Mouse (Mus musculus): ENCODE measurements around the gene Timm13. TPM values are rescaled to one million over a fixed set of nuclear protein-coding genes. Genes with fewer than 3 reads are reported as not detected.
A peak's percentile ranks its signal among the peaks of the same experiment; 100 is the strongest.

The Timm13 gene
- polyA plus RNA-seq, 1 experiment, result not detected

DNA sequence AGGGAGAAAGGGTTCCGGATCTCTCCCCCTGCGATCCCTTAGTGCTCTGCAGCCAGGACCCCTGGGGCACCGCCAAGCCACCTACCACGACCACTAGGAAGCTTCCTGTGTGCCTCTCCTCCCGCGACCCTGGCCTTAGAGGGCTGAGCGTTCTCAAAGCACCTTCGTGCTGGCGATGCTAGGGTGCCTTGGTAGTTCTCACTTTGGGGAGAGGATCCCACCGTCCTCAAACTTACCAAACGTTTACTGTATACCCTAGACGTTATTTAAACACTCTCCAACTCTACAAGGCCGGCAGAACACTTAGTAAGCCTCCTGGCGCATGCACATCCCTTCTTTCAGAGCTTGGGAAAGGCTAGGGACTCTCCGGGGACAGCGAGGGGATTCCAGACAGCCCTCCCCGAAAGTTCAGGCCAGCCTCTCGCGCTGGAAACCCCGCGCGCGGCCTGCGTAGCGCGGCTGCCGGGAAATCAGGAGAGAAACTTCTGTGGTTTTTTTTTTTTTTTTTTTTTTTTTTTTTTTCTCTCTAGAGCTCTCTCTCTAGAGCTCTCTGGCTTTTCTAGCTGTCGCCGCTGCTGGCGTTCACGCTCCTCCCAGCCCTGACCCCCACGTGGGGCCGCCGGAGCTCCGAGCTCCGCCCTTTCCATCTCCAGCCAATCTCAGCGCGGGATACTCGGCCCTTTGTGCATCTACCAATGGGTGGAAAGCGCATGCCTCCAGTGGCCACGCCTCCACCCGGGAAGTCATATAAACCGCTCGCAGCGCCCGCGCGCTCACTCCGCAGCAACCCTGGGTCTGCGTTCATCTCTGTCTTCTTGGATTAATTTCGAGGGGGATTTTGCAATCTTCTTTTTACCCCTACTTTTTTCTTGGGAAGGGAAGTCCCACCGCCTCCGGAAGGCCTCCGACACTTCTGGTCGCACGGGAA lies 28.8 kb upstream of the Timm13 start, which contains the start of gene Gadd45b:
Gene Gadd45b (plus strand): TSS at position 775 of the 928 bp plus-strand sequence.
- peak within 1 kb of the TSS; percentile 80 for H3K4me3 ChIP-seq (ENCODE audit: insufficient read depth, low read depth, low read length)
- H3K4me1 ChIP-seq (ENCODE audit: control insufficient read depth, insufficient read depth, low read length), result peaks cover 43% of the 10 kb centered on the region
- TF ChIP-seq POLR2A (IDR thresholded peaks at IDR 0.05; ENCODE audit: insufficient read depth, low read depth, low read length) (peak; percentile 100), CTCF (IDR thresholded peaks at IDR 0.05; ENCODE audit: insufficient read depth, low read depth, low read length) (0 out of 2 replicates have a peak, but pooled peaks have one; percentile 45)
- H3K27ac ChIP-seq (ENCODE audit: insufficient read depth, low read depth, low read length), result peak within 1 kb of the TSS; percentile 87
- under 1% methylated on average over 56 of the region's 56 CpGs for WGBS

DNA sequence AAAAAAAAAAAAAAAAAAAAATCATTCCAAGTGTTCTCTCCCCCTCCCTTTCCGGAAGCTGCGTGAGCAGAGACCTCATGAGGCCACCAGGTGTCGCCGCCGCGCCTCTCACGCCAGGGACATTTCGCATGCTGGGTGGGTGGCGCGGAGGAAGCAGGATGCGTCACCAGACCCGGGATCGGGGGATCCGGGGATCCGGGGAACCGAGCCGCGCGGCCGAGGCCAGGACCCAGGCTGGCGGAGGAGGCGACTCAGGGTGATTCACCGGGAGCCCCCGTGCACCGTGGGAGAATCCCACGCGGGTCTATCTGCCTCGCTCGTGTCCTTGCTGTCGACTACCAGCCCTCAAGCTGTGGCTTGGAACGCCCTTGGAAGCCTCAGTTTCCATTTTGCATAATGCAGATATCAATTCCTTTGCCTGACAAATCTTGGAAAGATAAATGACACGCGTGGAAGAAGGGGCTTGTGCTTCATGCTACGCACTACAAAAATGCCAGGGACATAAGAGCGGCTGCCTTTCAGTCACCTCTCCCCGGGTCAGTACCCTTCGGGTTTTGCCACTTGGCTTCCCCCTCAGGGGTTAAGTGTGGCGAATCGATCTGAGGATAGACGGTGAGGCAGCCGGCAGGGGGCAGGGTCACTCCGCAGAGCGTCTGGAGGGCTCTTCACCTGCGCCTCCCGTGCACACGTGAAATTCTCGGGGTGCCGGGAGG lies 28.0 kb upstream of the Timm13 start:
- Histone ChIP-seq H3K27ac (ENCODE audit: insufficient read depth, low read depth, low read length) (peak overlapping the region; percentile 87), H3K4me1 (ENCODE audit: control insufficient read depth, insufficient read depth, low read length) (peaks cover 41% of the 10 kb centered on the region), H3K4me3 (ENCODE audit: insufficient read depth, low read depth, low read length) (peak overlapping the region; percentile 80)
- WGBS, result under 1% methylated on average over 48 of the region's 48 CpGs
- TF ChIP-seq CTCF (IDR thresholded peaks at IDR 0.05; ENCODE audit: insufficient read depth, low read depth, low read length), result peak; percentile 97
- peak; percentile 35 for TF ChIP-seq POLR2A (IDR thresholded peaks at IDR 0.05; ENCODE audit: insufficient read depth, low read depth, low read length)

DNA sequence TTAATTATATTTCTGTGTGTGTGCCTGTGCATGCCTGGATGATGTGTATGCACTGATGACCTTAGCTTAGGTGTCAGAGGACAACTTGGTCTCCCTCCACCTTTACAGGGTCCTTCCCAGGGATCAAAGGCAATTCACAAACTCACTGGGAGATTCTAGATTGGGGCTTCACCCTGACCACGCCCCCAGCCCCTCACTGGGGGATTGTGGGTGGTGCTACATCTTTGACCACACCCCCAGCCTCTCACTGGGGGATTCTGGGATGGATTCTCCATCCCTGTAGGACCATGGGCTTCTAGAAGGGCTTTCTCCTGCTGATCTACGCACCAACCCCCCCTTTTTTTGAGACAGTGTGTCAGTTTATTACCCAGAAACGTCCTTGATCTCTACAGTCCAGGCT lies 24.7 kb upstream of the Timm13 start:
- H3K4me1 ChIP-seq (ENCODE audit: control insufficient read depth, insufficient read depth, low read length), result peaks cover 18% of the 10 kb centered on the region
- TF ChIP-seq POLR2A (IDR thresholded peaks at IDR 0.05; ENCODE audit: insufficient read depth, low read depth, low read length), result no peak
- WGBS, result 58% methylated on average over 3 of the region's 3 CpGs
- H3K27ac ChIP-seq (ENCODE audit: insufficient read depth, low read depth, low read length), result no peak overlapping the region
- no peak overlapping the region for H3K4me3 ChIP-seq (ENCODE audit: insufficient read depth, low read depth, low read length)

DNA sequence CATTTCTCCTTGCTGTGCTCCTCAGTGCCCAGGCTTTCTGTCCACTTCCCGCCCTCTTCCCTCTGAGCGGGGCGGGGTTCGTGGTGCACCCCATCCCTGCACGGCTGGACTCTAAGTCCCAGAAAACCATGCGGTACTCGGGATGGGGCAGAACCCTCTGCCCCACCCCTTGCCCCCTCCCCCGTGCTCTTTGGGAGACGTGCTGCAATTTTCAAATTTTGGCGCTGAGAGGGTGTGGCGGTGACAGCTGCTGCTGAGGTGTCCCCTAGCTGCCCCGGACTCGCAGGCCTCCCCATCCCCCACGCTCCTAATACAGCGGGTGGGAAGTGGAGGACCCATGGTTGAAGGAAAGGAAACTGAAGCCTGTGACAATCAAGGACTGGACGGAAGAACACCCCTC lies 21.2 kb upstream of the Timm13 start:
- no peak for TF ChIP-seq CTCF (IDR thresholded peaks at IDR 0.05; ENCODE audit: insufficient read depth, low read depth, low read length)
- no peak for TF ChIP-seq POLR2A (IDR thresholded peaks at IDR 0.05; ENCODE audit: insufficient read depth, low read depth, low read length)
- no peak overlapping the region for H3K4me3 ChIP-seq (ENCODE audit: insufficient read depth, low read depth, low read length)
- 17% methylated on average over 16 of the region's 16 CpGs for WGBS
- H3K27ac ChIP-seq (ENCODE audit: insufficient read depth, low read depth, low read length), result no peak overlapping the region
- peaks cover 14% of the 10 kb centered on the region for H3K4me1 ChIP-seq (ENCODE audit: control insufficient read depth, insufficient read depth, low read length)

DNA sequence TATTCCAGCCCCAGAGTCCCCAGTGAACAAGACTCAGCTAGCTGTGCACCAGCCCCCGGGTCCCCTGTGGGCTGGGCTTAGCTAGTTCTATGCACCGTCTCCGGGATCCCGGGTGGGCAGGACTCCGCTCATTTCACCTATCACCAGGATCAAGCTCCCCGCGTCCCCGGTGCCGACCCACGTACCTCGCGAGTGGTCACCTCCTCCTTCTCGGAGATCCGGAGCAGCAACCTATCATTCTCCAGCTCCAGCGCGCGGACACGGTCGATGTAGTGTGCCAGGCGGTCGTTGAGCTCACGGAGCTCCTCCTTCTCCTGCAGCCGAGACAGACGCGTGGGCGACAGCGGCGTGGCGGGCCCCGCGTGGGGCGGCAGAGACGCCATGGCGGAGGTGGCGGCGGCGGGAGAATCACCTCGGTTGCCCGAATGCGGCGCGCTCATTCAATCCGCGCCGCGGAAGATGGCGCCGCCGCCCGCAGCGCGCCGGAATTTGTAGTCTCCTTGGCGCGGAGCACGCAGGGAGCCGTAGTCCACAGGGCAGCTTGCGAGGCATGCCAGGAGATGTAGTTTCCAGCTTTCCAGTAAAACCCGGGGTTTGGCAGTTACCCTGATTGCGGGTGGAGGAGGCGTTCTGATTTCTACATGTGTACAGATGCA lies 17.1 kb upstream of the Timm13 start, which contains the start of gene Lmnb2:
Gene Lmnb2 (minus strand): TSS at position 467 of the 656 bp plus-strand sequence.
- WGBS, result under 1% methylated on average over 61 of the region's 61 CpGs
- peak within 1 kb of the TSS; percentile 92 for H3K4me3 ChIP-seq (ENCODE audit: insufficient read depth, low read depth, low read length)
- peak; percentile 58 for TF ChIP-seq POLR2A (IDR thresholded peaks at IDR 0.05; ENCODE audit: insufficient read depth, low read depth, low read length)
- no peak for TF ChIP-seq CTCF (IDR thresholded peaks at IDR 0.05; ENCODE audit: insufficient read depth, low read depth, low read length)
- no peak within 1 kb of the TSS for H3K27ac ChIP-seq (ENCODE audit: insufficient read depth, low read depth, low read length)
- peaks cover 27% of the 10 kb centered on the region for H3K4me1 ChIP-seq (ENCODE audit: control insufficient read depth, insufficient read depth, low read length)

DNA sequence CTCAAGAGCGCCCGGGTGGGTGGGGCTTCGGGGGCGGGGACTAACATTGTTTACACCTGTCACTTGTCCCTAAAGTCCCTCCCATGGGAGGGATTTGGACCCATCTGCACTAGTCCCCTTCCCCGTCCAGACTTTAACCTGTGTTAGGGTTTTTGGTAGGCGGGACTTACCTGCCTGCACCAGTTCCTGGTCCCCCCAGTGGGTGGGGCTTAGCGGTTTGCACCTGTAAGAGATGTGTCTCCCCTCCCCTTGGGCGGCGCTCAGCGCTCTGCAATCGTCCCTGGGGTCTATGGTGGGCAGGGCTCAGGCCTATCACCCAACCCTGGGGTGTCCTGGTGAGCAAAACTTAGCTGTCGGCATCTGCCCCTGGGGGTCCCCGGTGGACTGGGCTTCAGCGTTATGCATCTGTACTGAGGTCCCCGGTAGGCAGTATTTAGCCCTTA lies 16.6 kb upstream of the Timm13 start:
- H3K4me1 ChIP-seq (ENCODE audit: control insufficient read depth, insufficient read depth, low read length), result peaks cover 27% of the 10 kb centered on the region
- no peak overlapping the region for H3K27ac ChIP-seq (ENCODE audit: insufficient read depth, low read depth, low read length)
- no peak for TF ChIP-seq CTCF (IDR thresholded peaks at IDR 0.05; ENCODE audit: insufficient read depth, low read depth, low read length)
- TF ChIP-seq POLR2A (IDR thresholded peaks at IDR 0.05; ENCODE audit: insufficient read depth, low read depth, low read length), result no peak
- H3K4me3 ChIP-seq (ENCODE audit: insufficient read depth, low read depth, low read length), result peak overlapping the region; percentile 92
- 1% methylated on average over 15 of the region's 15 CpGs for WGBS

DNA sequence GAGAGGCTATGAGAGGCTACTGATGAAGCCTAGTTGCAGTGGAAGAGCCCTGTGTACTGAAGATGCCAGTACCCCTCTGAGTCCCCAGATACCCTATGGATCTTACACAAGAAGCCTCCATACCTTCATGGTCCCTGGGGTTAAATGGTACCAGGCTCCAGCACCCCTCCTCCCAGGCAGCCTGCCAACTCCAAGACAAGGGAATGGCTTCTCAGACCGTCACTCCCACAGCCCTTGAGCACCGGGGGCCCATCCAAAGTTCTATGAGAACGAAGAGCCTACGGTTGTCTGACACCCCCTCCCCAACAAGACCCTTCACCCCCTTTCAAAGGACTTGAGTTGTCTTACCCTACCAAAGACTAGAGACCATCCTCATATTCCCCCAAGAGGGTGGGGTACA lies 15.0 kb upstream of the Timm13 start:
- TF ChIP-seq POLR2A (IDR thresholded peaks at IDR 0.05; ENCODE audit: insufficient read depth, low read depth, low read length) (no peak), CTCF (IDR thresholded peaks at IDR 0.05; ENCODE audit: insufficient read depth, low read depth, low read length) (no peak)
- Histone ChIP-seq H3K4me3 (ENCODE audit: insufficient read depth, low read depth, low read length) (no peak overlapping the region), H3K27ac (ENCODE audit: insufficient read depth, low read depth, low read length) (no peak overlapping the region), H3K4me1 (ENCODE audit: control insufficient read depth, insufficient read depth, low read length) (peaks cover 20% of the 10 kb centered on the region)
- WGBS, result 64% methylated on average over 4 of the region's 4 CpGs

DNA sequence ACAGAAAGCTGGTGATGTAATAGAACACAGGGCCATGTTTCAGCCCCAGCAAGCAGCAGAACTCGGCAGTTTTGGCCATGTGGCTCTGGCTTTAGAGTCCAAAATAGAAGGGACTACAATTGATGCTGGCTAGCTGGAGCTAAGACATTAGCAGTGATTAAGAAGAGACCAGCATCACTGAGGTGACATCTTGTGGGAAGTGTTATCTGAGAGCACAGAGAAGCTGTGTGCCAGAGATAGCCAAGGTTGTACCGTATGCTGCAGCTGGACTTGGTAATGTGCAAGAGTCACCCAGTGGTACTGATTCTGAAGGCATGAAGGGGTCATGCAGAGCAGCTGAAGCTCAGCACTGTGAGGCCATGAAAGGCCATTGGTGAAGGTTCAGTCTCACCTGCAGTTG lies 14.5 kb upstream of the Timm13 start:
- Histone ChIP-seq H3K4me1 (ENCODE audit: control insufficient read depth, insufficient read depth, low read length) (peaks cover 20% of the 10 kb centered on the region), H3K4me3 (ENCODE audit: insufficient read depth, low read depth, low read length) (no peak overlapping the region), H3K27ac (ENCODE audit: insufficient read depth, low read depth, low read length) (no peak overlapping the region)
- WGBS, result 71% methylated on average over 2 of the region's 2 CpGs
- no peak for TF ChIP-seq CTCF (IDR thresholded peaks at IDR 0.05; ENCODE audit: insufficient read depth, low read depth, low read length)
- no peak for TF ChIP-seq POLR2A (IDR thresholded peaks at IDR 0.05; ENCODE audit: insufficient read depth, low read depth, low read length)

Data from olfactory bulb, adult 2 months (tissue).